Mouse (Mus musculus) liver, embryonic 16.5 days (tissue): ENCODE data around the gene Prr19. TPM values are rescaled to one million over a fixed set of nuclear protein-coding genes. Genes with fewer than 3 reads are reported as not detected.
A peak's percentile ranks its signal among the peaks of the same experiment; 100 is the strongest.

Experiments
- ATAC-seq: fragments of 200-750 bp; cut with Nextera tagmentation; 2 replicates; pipeline ENCODE4 v1.8.0; 2017; ENCODE audit warnings: low read depth, mild to moderate bottlenecking, moderate number of reproducible peaks, moderate library complexity
- H3K27ac ChIP-seq: fragments of 300-500 bp; sonication (generic); 2 replicates; pipeline ENCODE4 v1.5.1; 2014; ENCODE audit warnings: mild to moderate bottlenecking, low read length
- H3K27me3 ChIP-seq: fragments of 300-500 bp; sonication (generic); 2 replicates; pipeline ENCODE4 v1.6.1; 2014; ENCODE audit warnings: low read depth, low read length, mixed read lengths; ENCODE audit not compliant: control insufficient read depth, insufficient read depth
- H3K36me3 ChIP-seq: fragments of 300-500 bp; sonication (generic); 2 replicates; pipeline ENCODE4 v1.6.1; 2014; ENCODE audit warnings: mild to moderate bottlenecking; ENCODE audit not compliant: control insufficient read depth, insufficient read depth
- H3K4me1 ChIP-seq: fragments of 300-500 bp; sonication (generic); 2 replicates; pipeline ENCODE4 v1.6.1; 2014; ENCODE audit warnings: low read depth, low read length, mixed read lengths; ENCODE audit not compliant: control insufficient read depth
- H3K4me2 ChIP-seq: fragments of 300-500 bp; sonication (generic); 2 replicates; pipeline ENCODE4 v1.6.1; 2014; ENCODE audit warnings: low read depth, low read length, mixed read lengths
- H3K4me3 ChIP-seq: fragments of 300-500 bp; sonication (generic); 2 replicates; pipeline ENCODE4 v1.5.1; 2014; ENCODE audit warnings: low read depth, mild to moderate bottlenecking, low read length
- H3K9ac ChIP-seq: fragments of 300-500 bp; sonication (generic); 2 replicates; pipeline ENCODE4 v1.6.1; 2014; ENCODE audit warnings: low read depth, low read length
- H3K9me3 ChIP-seq: fragments of 300-500 bp; sonication (generic); replicated peaks from 2 replicates; pipeline ENCODE4 v1.6.1; 2016; ENCODE audit warnings: low read length; ENCODE audit not compliant: control insufficient read depth
- WGBS: fragments of 180-500 bp; shearing (Covaris S2); extraction: QIAGEN DNeasy Blood & Tissue Kit; methylation state at CpG from one replicate; pipeline ENCODE4 v1.1.7; 2014; ENCODE audit not compliant: insufficient replicate concordance; 5-methylcytosine and 5-hydroxymethylcytosine counted together
- polyA plus RNA-seq: library from polyadenylated mRNA; unstranded; fragments of >200 nt; fragmentation: Nextera tagmentation; extraction: Ambion mirVana; gene quantifications from 2 replicates; pipeline ENCODE4 v1.2.1, GENCODE M21; 2015

The Prr19 gene
- polyA plus RNA-seq, 1 experiment from 2014 or later = not detected

DNA sequence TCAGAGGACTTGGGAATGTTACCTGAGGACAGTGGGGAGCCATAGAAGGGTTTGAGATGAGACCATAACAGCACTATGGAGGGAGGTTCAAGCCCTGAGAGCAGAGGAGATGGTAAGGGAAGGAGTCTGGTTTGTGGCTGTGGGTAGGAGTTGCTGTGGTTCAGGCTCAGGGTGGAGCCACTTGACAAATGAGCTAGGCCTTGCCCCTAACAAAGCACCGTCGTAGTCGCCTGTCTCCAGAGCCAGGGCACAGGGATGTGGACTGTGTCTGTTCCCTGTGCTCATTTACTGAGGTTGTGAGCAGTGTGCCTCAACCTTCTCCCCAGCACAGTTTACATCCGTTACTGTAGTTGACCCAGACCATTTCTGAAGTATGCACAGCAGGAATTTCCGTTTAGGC, 26.6 kb upstream of the Prr19 start:
- Histone ChIP-seq H3K4me2 (peak overlapping the region; percentile 59), H3K4me3 (no peak overlapping the region), H3K4me1 (peaks cover 76% of the 10 kb centered on the region), H3K27me3 (no peaks in the 10 kb centered on the region), H3K9me3 (no peaks in the 10 kb centered on the region), H3K9ac (peak overlapping the region; percentile 37), H3K36me3 (peaks cover 13% of the 10 kb centered on the region), H3K27ac (peak overlapping the region; percentile 92)
- 24% methylated on average over 5 of the region's 5 CpGs for WGBS
- no peak for ATAC-seq

DNA sequence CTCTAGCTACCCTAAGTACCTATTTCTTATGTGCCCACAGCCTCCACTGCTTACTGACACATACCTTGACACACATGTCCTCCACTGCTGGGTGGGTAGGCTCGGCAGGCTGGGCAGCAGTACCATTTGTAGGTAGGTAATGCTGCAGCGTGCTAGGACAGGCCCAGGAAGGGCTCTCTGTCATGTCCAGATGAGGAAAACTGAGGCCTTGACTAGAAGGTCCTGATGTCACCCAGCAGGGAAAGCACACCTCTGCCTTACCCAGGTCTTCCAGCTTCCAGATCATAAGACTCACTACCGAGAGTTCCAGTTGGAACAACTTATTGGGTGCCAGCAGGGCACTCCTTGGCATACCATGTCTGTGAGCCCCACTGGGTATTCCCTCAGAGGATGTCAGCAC, 26.2 kb upstream of the Prr19 start:
- 76% methylated on average over 3 of the region's 3 CpGs for WGBS
- Histone ChIP-seq H3K9ac (peak overlapping the region; percentile 37), H3K4me3 (no peak overlapping the region), H3K27ac (peak overlapping the region; percentile 92), H3K27me3 (no peaks in the 10 kb centered on the region), H3K36me3 (peaks cover 13% of the 10 kb centered on the region), H3K9me3 (no peaks in the 10 kb centered on the region), H3K4me1 (peaks cover 76% of the 10 kb centered on the region), H3K4me2 (peak overlapping the region; percentile 59; the same call in 1 of the 2 replicates)
- ATAC-seq = no peak

- no peak for ATAC-seq
- no peak overlapping the region for H3K4me2 ChIP-seq
- no peak overlapping the region for H3K4me3 ChIP-seq
- peak overlapping the region; percentile 58 for H3K27ac ChIP-seq
- no peaks in the 10 kb centered on the region for H3K9me3 ChIP-seq
- H3K4me1 ChIP-seq = peaks cover 77% of the 10 kb centered on the region
- no peaks in the 10 kb centered on the region for H3K27me3 ChIP-seq
- WGBS = 58% methylated on average over 9 of the region's 9 CpGs
- H3K36me3 ChIP-seq = peaks cover 13% of the 10 kb centered on the region
- 0 out of 2 replicates have a peak overlapping the region, but pooled peaks have one; percentile 35 for H3K9ac ChIP-seq
Observed at GRCm38 (mm10) chr7:25275555-25276298, 25.5 kb upstream of the Prr19 start.

GRCm38 (mm10) chr7:25277405-25277804, 23.8 kb upstream of the Prr19 start:
- Histone ChIP-seq H3K4me3 (no peak overlapping the region), H3K4me2 (peak overlapping the region; percentile 99), H3K9me3 (no peaks in the 10 kb centered on the region), H3K36me3 (peaks cover 7% of the 10 kb centered on the region), H3K9ac (peak overlapping the region; percentile 78), H3K4me1 (peaks cover 86% of the 10 kb centered on the region), H3K27ac (peak overlapping the region; percentile 95), H3K27me3 (no peaks in the 10 kb centered on the region)
- no peak for ATAC-seq
- WGBS = 85% methylated on average over 4 of the region's 4 CpGs

- H3K4me3 ChIP-seq = peak overlapping the region; percentile 72
- H3K36me3 ChIP-seq = peaks cover 2% of the 10 kb centered on the region
- ATAC-seq = no peak
- no peaks in the 10 kb centered on the region for H3K27me3 ChIP-seq
- H3K4me1 ChIP-seq = peaks cover 83% of the 10 kb centered on the region
- peak overlapping the region; percentile 95 for H3K27ac ChIP-seq
- peak overlapping the region; percentile 99 for H3K4me2 ChIP-seq
- WGBS = 8% methylated on average over 4 of the region's 4 CpGs
- peak overlapping the region; percentile 78 for H3K9ac ChIP-seq
- H3K9me3 ChIP-seq = no peaks in the 10 kb centered on the region
Observed at GRCm38 (mm10) chr7:25277998-25278340, 23.2 kb upstream of the Prr19 start.

DNA sequence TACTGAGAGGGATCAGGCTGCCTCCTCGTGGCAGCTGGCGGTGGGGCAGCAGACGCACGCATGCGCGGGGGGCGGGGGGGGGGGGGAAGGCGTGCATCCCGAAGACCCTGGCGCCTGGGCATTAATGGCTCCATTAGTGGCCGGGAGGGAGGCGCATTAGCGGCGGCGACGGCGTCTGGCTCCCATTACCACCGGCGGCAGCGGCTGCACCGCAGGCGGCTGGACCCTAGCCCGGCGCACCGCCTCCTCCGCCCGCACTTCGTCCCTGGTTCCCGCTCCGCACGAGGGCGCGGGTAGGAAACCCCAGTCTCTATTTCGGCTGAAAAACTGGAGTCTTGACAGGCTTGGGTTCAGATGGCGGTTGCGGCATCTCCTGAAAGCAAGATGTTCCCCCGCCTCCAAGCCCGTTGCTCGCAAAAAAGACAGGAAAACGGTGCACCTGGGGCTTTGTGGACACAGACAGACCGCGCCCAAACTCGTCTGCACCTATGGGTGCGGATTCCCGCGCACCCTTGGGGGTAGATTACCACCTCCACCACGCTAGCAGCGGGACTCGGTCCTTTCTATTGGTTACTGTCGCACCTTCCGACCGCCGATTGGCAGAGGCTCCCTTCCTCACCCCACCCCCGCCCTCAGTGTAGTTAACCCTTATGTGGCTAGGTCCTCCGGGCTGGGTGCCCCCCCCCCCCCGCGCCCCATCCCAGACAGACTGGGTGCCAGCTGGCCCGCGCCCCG, 22.7 kb upstream of the Prr19 start:
- H3K4me3 ChIP-seq = peak overlapping the region; percentile 72

GRCm38 (mm10) chr7:25279076-25279860, 21.9 kb upstream of the Prr19 start:
- under 1% methylated on average over 46 of the region's 49 CpGs for WGBS
- Histone ChIP-seq H3K4me2 (peak overlapping the region; percentile 99), H3K27me3 (no peaks in the 10 kb centered on the region), H3K27ac (peak overlapping the region; percentile 95), H3K4me3 (peak overlapping the region; percentile 72), H3K9me3 (no peaks in the 10 kb centered on the region), H3K9ac (peak overlapping the region; percentile 78), H3K4me1 (peaks cover 83% of the 10 kb centered on the region), H3K36me3 (no peaks in the 10 kb centered on the region)
- ATAC-seq = peak; percentile 25

More for the DNA sequence above, 22.7 kb upstream of the Prr19 start:
- Histone ChIP-seq H3K36me3 (no peaks in the 10 kb centered on the region), H3K9me3 (no peaks in the 10 kb centered on the region), H3K4me1 (peaks cover 83% of the 10 kb centered on the region), H3K9ac (peak overlapping the region; percentile 78), H3K27me3 (no peaks in the 10 kb centered on the region), H3K27ac (peak overlapping the region; percentile 95), H3K4me2 (peak overlapping the region; percentile 99)
- ATAC-seq = peak; percentile 58
- WGBS = 0% methylated on average over 50 of the region's 60 CpGs

- no peak for ATAC-seq
- H3K27ac ChIP-seq = peak overlapping the region; percentile 95
- no peaks in the 10 kb centered on the region for H3K27me3 ChIP-seq
- H3K9me3 ChIP-seq = no peaks in the 10 kb centered on the region
- H3K36me3 ChIP-seq = peaks cover 1% of the 10 kb centered on the region; the same call in 1 of the 2 replicates
- H3K4me1 ChIP-seq = peaks cover 76% of the 10 kb centered on the region
- H3K4me2 ChIP-seq = peak overlapping the region; percentile 99
- WGBS = 0% methylated on average over 6 of the region's 6 CpGs
- H3K4me3 ChIP-seq = peak overlapping the region; percentile 72
- H3K9ac ChIP-seq = peak overlapping the region; percentile 78
Observed at GRCm38 (mm10) chr7:25279861-25280791, 21.1 kb upstream of the Prr19 start.
